Mouse (Mus musculus) ES-Bruce4 (cell line): ENCODE measurements around the gene Cyld. TPM values are rescaled to one million over a fixed set of nuclear protein-coding genes. Genes with fewer than 3 reads are reported as not detected.

Experiments
- H3K27ac ChIP-seq: 2 replicates; pipeline ENCODE4 v1.5.1; 2012; ENCODE audit warnings: low read length, inconsistent platforms; ENCODE audit not compliant: insufficient read depth
- H3K27me3 ChIP-seq: 2 replicates; pipeline ENCODE4 v1.6.1; 2012; ENCODE audit warnings: mild to moderate bottlenecking, low read length, inconsistent platforms; ENCODE audit not compliant: control insufficient read depth, poor library complexity, insufficient read depth, severe bottlenecking
- H3K36me3 ChIP-seq: 2 replicates; pipeline ENCODE4 v1.6.1; 2012; ENCODE audit warnings: inconsistent platforms, mild to moderate bottlenecking, low read length, moderate library complexity; ENCODE audit not compliant: control insufficient read depth, poor library complexity, insufficient read depth, severe bottlenecking
- H3K4me1 ChIP-seq: one replicate; pipeline ENCODE4 v1.8.1; 2011; ENCODE audit warnings: low read length; ENCODE audit not compliant: control insufficient read depth, insufficient read depth
- H3K4me3 ChIP-seq: 2 replicates; pipeline ENCODE4 v1.5.1; 2011; ENCODE audit warnings: low read depth, mild to moderate bottlenecking, low read length
- H3K9ac ChIP-seq: 2 replicates; pipeline ENCODE4 v1.6.1; 2012; ENCODE audit warnings: low read depth, mild to moderate bottlenecking, inconsistent platforms; ENCODE audit not compliant: poor library complexity, severe bottlenecking
- H3K9me3 ChIP-seq: replicated peaks from 2 replicates; pipeline ENCODE4 v1.6.1; 2012; ENCODE audit warnings: mild to moderate bottlenecking, low read length, inconsistent platforms; ENCODE audit not compliant: control insufficient read depth, poor library complexity, insufficient read depth, severe bottlenecking
- CTCF ChIP-seq: IDR thresholded peaks from one replicate; pipeline ENCODE4 v1.8.1; 2011; ENCODE audit warnings: low read depth, low read length
- EP300 ChIP-seq: IDR thresholded peaks from 2 replicates; pipeline ENCODE4 v1.6.1; 2011; ENCODE audit warnings: low read depth, low read length; ENCODE audit not compliant: insufficient read depth
- POLR2A ChIP-seq: IDR thresholded peaks from one replicate; pipeline ENCODE4 v1.8.1; 2011; ENCODE audit warnings: low read length; ENCODE audit not compliant: insufficient read depth
- polyA plus RNA-seq: library from polyadenylated mRNA; stranded (reverse); fragments of >200 nt; gene quantifications from 2 replicates; pipeline ENCODE4 v1.2.4, GENCODE M21; 2011; ENCODE audit warnings: low read depth; ENCODE audit not compliant: missing spikeins, insufficient read depth, insufficient read length

Cyld gene
- polyA plus RNA-seq, 1 experiment, result 18.6 TPM

DNA sequence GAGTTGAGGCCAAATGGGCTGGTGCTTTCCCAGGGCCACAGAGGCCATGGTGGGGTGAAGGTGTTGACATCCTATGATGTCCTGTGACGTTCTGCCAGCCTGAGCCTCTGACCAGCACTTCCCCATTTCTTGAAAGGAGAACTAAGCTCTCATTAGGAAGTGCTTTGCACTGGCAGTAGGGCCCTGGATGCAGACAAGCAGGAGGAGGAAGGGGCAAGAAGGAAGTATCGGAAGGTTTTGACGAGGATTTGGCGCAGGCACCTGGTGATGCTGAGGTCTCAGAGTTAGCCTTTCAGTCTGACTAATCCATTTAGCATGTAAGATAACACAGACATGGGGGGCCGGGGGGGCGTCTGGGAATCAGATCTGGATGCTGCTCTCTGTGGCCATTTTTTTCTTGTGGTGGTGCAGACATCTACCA is 34.4 kb upstream of the Cyld start:
- no peak overlapping the region for H3K9ac ChIP-seq
- no peaks in the 10 kb centered on the region for H3K9me3 ChIP-seq
- no peak overlapping the region for H3K4me3 ChIP-seq
- H3K27me3 ChIP-seq, result no peaks in the 10 kb centered on the region
- H3K36me3 ChIP-seq, result no peaks in the 10 kb centered on the region
- no peak for TF ChIP-seq EP300
- no peaks in the 10 kb centered on the region for H3K4me1 ChIP-seq
- H3K27ac ChIP-seq, result no peak overlapping the region

- H3K27me3 ChIP-seq, result no peaks in the 10 kb centered on the region
These were observed 32.7 kb upstream of the Cyld start for GRCm38 (mm10) chr8:88664121-88664520.

DNA sequence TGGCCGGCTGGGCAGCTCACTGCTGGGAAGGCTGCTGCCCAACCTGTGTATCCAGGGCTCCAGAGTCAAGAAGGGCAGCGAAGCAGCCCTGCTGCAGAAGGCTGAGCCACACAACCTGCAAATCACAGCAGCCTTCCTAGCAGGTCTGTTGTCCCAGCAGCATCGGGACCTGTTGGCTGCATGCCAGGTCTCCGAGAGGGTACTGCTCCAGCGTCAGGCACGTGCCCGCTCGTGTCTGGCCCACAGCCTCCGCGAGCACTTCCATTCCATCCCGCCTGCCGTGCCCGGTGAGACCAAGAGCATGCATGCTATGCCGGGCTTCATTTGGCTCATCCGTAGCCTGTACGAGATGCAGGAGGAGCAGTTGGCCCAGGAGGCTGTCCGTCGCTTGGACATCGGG is 31.9 kb upstream of the Cyld start:
- Histone ChIP-seq H3K36me3 (no peaks in the 10 kb centered on the region), H3K9me3 (no peaks in the 10 kb centered on the region), H3K4me3 (no peak overlapping the region), H3K9ac (no peak overlapping the region), H3K27me3 (no peaks in the 10 kb centered on the region), H3K4me1 (no peaks in the 10 kb centered on the region), H3K27ac (no peak overlapping the region)
- TF ChIP-seq CTCF, result no peak
- TF ChIP-seq POLR2A, result no peak
- no peak for TF ChIP-seq EP300

More at GRCm38 (mm10) chr8:88664121-88664520, 32.7 kb upstream of the Cyld start:
- H3K27ac ChIP-seq, result no peak overlapping the region
- no peak for TF ChIP-seq EP300
- TF ChIP-seq CTCF, result no peak
- H3K36me3 ChIP-seq, result no peaks in the 10 kb centered on the region
- no peak overlapping the region for H3K9ac ChIP-seq
- no peaks in the 10 kb centered on the region for H3K9me3 ChIP-seq
- H3K4me1 ChIP-seq, result no peaks in the 10 kb centered on the region
- H3K4me3 ChIP-seq, result no peak overlapping the region

DNA sequence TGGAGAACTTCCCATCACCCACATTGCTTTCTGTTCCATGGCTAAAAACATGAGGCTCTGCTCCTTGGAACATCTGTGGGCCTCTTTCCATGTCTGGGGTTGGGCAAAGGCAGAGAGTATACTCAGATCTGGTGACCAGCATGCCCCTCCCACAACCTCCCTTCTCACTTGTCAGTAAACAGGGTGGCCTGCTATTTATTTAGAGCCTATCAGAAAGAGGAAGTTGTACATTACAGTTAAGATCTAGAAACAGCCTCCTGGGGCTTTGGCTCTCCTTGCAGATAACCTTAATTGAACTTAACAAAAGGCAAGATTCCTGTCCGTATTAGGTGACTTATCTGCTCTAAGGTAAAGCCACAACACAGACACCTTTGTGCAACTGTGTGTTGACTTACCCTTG is 30.4 kb upstream of the Cyld start:
- Histone ChIP-seq H3K36me3 (no peaks in the 10 kb centered on the region), H3K27me3 (no peaks in the 10 kb centered on the region), H3K9ac (no peak overlapping the region), H3K4me3 (no peak overlapping the region), H3K9me3 (no peaks in the 10 kb centered on the region), H3K4me1 (no peaks in the 10 kb centered on the region), H3K27ac (no peak overlapping the region)
- TF ChIP-seq CTCF, result no peak
- no peak for TF ChIP-seq EP300
- TF ChIP-seq POLR2A, result no peak

DNA sequence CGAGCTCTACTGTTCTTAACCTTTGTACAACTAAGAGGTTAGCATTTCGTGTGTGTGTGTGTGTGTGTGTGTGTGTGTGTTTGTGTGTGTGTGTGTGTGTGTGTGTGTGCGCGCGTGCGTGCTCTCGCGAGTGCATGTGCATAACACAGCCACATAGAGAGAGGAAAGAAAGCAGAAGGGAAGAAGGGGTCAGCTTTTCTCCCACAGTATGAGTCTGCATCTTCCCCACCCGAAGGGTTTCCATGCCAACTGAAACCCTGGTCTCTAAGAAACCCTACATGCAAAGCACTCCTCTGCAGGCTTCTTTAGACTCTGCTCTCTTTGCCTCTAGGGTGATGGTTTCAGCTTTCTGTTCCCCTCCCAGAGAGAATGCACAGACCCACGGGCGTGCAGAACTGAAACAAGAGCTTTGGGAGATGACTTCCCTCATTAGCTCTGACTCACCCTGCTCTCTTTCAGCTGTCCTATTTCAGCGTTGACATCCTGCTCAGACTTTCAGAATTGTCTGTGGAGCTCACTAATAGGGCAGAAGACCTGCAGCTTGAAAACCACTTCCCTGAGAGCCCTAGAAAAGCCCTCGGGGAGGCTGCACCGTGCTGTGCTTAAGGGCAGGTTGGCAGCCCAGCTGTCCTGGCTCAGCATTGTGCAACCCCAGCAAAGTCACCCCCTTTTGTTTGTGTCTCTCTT is 28.3 kb upstream of the Cyld start:
- Histone ChIP-seq H3K36me3 (no peaks in the 10 kb centered on the region), H3K9me3 (no peaks in the 10 kb centered on the region), H3K9ac (no peak overlapping the region), H3K4me1 (no peaks in the 10 kb centered on the region), H3K4me3 (no peak overlapping the region), H3K27ac (no peak overlapping the region), H3K27me3 (no peaks in the 10 kb centered on the region)
- TF ChIP-seq EP300 (no peak), POLR2A (no peak), CTCF (no peak)

GRCm38 (mm10) chr8:88670782-88671181 is 26.0 kb upstream of the Cyld start:
- H3K9me3 ChIP-seq, result no peaks in the 10 kb centered on the region
- no peak for TF ChIP-seq CTCF
- TF ChIP-seq EP300, result no peak
- TF ChIP-seq POLR2A, result no peak
- no peaks in the 10 kb centered on the region for H3K27me3 ChIP-seq
- no peak overlapping the region for H3K27ac ChIP-seq
- H3K4me1 ChIP-seq, result no peaks in the 10 kb centered on the region
- H3K9ac ChIP-seq, result no peak overlapping the region
- H3K36me3 ChIP-seq, result no peaks in the 10 kb centered on the region
- no peak overlapping the region for H3K4me3 ChIP-seq
